Mouse (Mus musculus): Measurements from ENCODE around the gene Dusp7.

The Dusp7 gene

GRCm38 (mm10) chr9:106368112-106368717 is at the start of gene Dusp7:
Dusp7 (plus strand) TSS chr9:106368632.
- peak; percentile 69 for DNase-seq (ENCODE audit: low read depth, low spot score)

- no peak for DNase-seq (ENCODE audit: low read depth, low spot score)
Observed at GRCm38 (mm10) chr9:106319095-106319494, 49.3 kb upstream of the Dusp7 start.

- DNase-seq (ENCODE audit: low read depth, low spot score): no peak
Observed at GRCm38 (mm10) chr9:106322497-106322896, 45.9 kb upstream of the Dusp7 start.

GRCm38 (mm10) chr9:106326241-106326640 is 42.2 kb upstream of the Dusp7 start:
- no peak for DNase-seq (ENCODE audit: low read depth, low spot score)

- DNase-seq (ENCODE audit: low read depth, low spot score): peak; percentile 76
Observed at GRCm38 (mm10) chr9:106327125-106327809, 41.2 kb upstream of the Dusp7 start.

- no peak for DNase-seq (ENCODE audit: low read depth, low spot score)
Observed at GRCm38 (mm10) chr9:106328068-106328610, 40.3 kb upstream of the Dusp7 start.

- no peak for DNase-seq (ENCODE audit: low read depth, low spot score)
Observed at GRCm38 (mm10) chr9:106328772-106329511, 39.5 kb upstream of the Dusp7 start.

GRCm38 (mm10) chr9:106332746-106333145 is 35.7 kb upstream of the Dusp7 start:
- DNase-seq (ENCODE audit: low read depth, low spot score): no peak

GRCm38 (mm10) chr9:106337620-106338019 is 30.8 kb upstream of the Dusp7 start:
- DNase-seq (ENCODE audit: low read depth, low spot score): no peak

- DNase-seq (ENCODE audit: low read depth, low spot score): no peak
Observed at GRCm38 (mm10) chr9:106338462-106339172, 29.8 kb upstream of the Dusp7 start.

- no peak for DNase-seq (ENCODE audit: low read depth, low spot score)
Observed at GRCm38 (mm10) chr9:106339173-106339558, 29.3 kb upstream of the Dusp7 start.

- no peak for DNase-seq (ENCODE audit: low read depth, low spot score)
Observed at GRCm38 (mm10) chr9:106339730-106340129, 28.7 kb upstream of the Dusp7 start.

- no peak for DNase-seq (ENCODE audit: low read depth, low spot score)
Observed at GRCm38 (mm10) chr9:106340501-106341312, 27.7 kb upstream of the Dusp7 start.

- DNase-seq (ENCODE audit: low read depth, low spot score): no peak
Observed at GRCm38 (mm10) chr9:106341313-106341686, 27.1 kb upstream of the Dusp7 start.

GRCm38 (mm10) chr9:106342573-106342972 is 25.9 kb upstream of the Dusp7 start:
- DNase-seq (ENCODE audit: low read depth, low spot score): no peak

- no peak for DNase-seq (ENCODE audit: low read depth, low spot score)
Observed at GRCm38 (mm10) chr9:106345167-106345566, 23.3 kb upstream of the Dusp7 start.

- no peak for DNase-seq (ENCODE audit: low read depth, low spot score)
Observed at GRCm38 (mm10) chr9:106345630-106346029, 22.8 kb upstream of the Dusp7 start.

GRCm38 (mm10) chr9:106348281-106348680 is 20.2 kb upstream of the Dusp7 start:
- DNase-seq (ENCODE audit: low read depth, low spot score): no peak

- DNase-seq (ENCODE audit: low read depth, low spot score): no peak
Observed at GRCm38 (mm10) chr9:106349075-106349474, 19.4 kb upstream of the Dusp7 start.

- no peak for DNase-seq (ENCODE audit: low read depth, low spot score)
Observed at GRCm38 (mm10) chr9:106351178-106351577, 17.3 kb upstream of the Dusp7 start.

GRCm38 (mm10) chr9:106353779-106354178 is 14.7 kb upstream of the Dusp7 start:
- no peak for DNase-seq (ENCODE audit: low read depth, low spot score)
